In genomic region chr17:75617280-75617679, GRCm38 (mm10) we compare ENCODE assay signal across 8 mouse cellular contexts.
A peak's percentile ranks its signal among the peaks of the same experiment; 100 is the strongest.
DNase-seq lines count a peak whose midpoint lies in the region; ATAC-seq and TF ChIP-seq lines count a peak whose summit lies in the region.

No protein-coding gene starts in this region.

- no peaks in the 10 kb centered on the region for H3K36me3 ChIP-seq in CH12.LX (replicated peaks in 1 of 2; ENCODE audit: control insufficient read depth in 1 of 2, insufficient read depth in 1 of 2, low read length in 1 of 2)

- in situ Hi-C loops in CH12.LX (cut with MboI; ENCODE audit: low pct_ligation_motif_present, low pct_unique_long_range_greater_than_20kb, low sequenced_read_pairs): loop anchor here (25.0 kb wide), 1 partner anchor 170 kb away; no protein-coding TSS in a partner anchor

- no peak overlapping the region for H3K9ac ChIP-seq in CH12.LX (ENCODE audit: insufficient read depth, low read depth)

- H3K79me2 ChIP-seq in CH12.LX (replicated peaks; ENCODE audit: control insufficient read depth, extremely low read depth, insufficient read depth, poor library complexity, severe bottlenecking): no peaks in the 10 kb centered on the region

- H3K4me1 ChIP-seq in CH12.LX (ENCODE audit: control insufficient read depth in 1 of 2, insufficient read depth in 2 of 2): peaks cover 0 to 13% of the 10 kb centered on the region in 2 experiments; a peak in 1 of 4 replicates

- H3K4me2 ChIP-seq in CH12.LX (ENCODE audit: insufficient read depth, low read depth, poor library complexity, severe bottlenecking): peak overlapping the region; percentile 19

- TF ChIP-seq RAD21 in CH12.LX (IDR thresholded peaks at IDR 0.05; ENCODE audit: low read depth, low read length): peak; percentile 95

- TF ChIP-seq EP300 in CH12.LX (IDR thresholded peaks at IDR 0.05; ENCODE audit: low read length): no peak

- intact Hi-C loops in gastrocnemius, adult 2 months (cut with DNase I): no loop called here
- intact Hi-C loops in left cerebral cortex, postnatal 14 days (cut with DNase I): no loop called here

- no peak overlapping the region for H3K4me3 ChIP-seq in gastrocnemius, adult 2 months
- H3K4me3 ChIP-seq in CH12.LX (replicated peaks in 1 of 3; ENCODE audit: low read depth in 2 of 3, low read length in 2 of 3, poor library complexity in 1 of 3): no peak overlapping the region

- peak; percentile 76 for ATAC-seq in common myeloid progenitor, adult 5-6 weeks (replicated peaks; ENCODE audit: low read depth, poor library complexity, severe bottlenecking)

- no peak for DNase-seq in gastrocnemius, adult 2 months
- no peak for DNase-seq in gastrocnemius, postnatal 10 days
- peak; percentile 45 for DNase-seq in CH12.LX (ENCODE audit: extremely low read depth)
- peak; percentile 5 for DNase-seq in heart, postnatal 4 days
- peak; percentile 37 to 58 for DNase-seq in left cerebral cortex, postnatal 14 days (ENCODE audit: low spot score in 2 of 2)
- DNase-seq in retina, postnatal 7 days (ENCODE audit: low read depth, low spot score): peak; percentile 33
- no peak for DNase-seq in gastrocnemius, postnatal 25 days

- peak; percentile 81 for TF ChIP-seq CTCF in gastrocnemius, adult 2 months (IDR thresholded peaks at IDR 0.05)
- peak; percentile 49 to 87 for TF ChIP-seq CTCF in CH12.LX (conservative IDR thresholded peaks at IDR 0.05 in 1 of 2, IDR thresholded peaks at IDR 0.05 in 1 of 2; ENCODE audit: low read depth in 2 of 2, low read length in 2 of 2)

- TF ChIP-seq POLR2A in CH12.LX (IDR thresholded peaks at IDR 0.05; ENCODE audit: low read depth, low read length): no peak

- no peaks in the 10 kb centered on the region for H3K27me3 ChIP-seq in CH12.LX (replicated peaks)

- H3K9me3 ChIP-seq in CH12.LX (replicated peaks; ENCODE audit: low read length): peaks cover 11% of the 10 kb centered on the region

- no peak overlapping the region for H3K27ac ChIP-seq in gastrocnemius, adult 2 months
- no peak overlapping the region for H3K27ac ChIP-seq in CH12.LX (ENCODE audit: insufficient read depth, low read depth)

- dilution Hi-C loops in CH12.LX (cut with MboI; ENCODE audit: extremely low pct_ligation_motif_present, extremely low pct_unique_long_range_greater_than_20kb, low sequenced_read_pairs): no loop called here

TF ChIP-seq in CH12.LX, 34 proteins besides CTCF, POLR2A, EP300 and RAD21:
- TF ChIP-seq IRF4 (IDR thresholded peaks at IDR 0.05; ENCODE audit: low read depth, low read length) (peak; percentile 43; the same call in 1 of the 2 replicates), NELFE (IDR thresholded peaks at IDR 0.05; ENCODE audit: low read depth, low read length) (0 out of 2 replicates have a peak, but pooled peaks have one; percentile 35), USF2 (conservative IDR thresholded peaks at IDR 0.05; ENCODE audit: low read depth, low read length) (no peak), ELF1 (IDR thresholded peaks at IDR 0.05; ENCODE audit: low read depth, low read length) (0 out of 2 replicates have a peak, but pooled peaks have one; percentile 11), TCF12 (IDR thresholded peaks at IDR 0.05; ENCODE audit: low read depth, low read length) (0 out of 2 replicates have a peak, but pooled peaks have one; percentile 22), JUND (conservative IDR thresholded peaks at IDR 0.05; ENCODE audit: low read depth, low read length) (peak; percentile 39; the same call in 1 of the 2 replicates), ZC3H11A (IDR thresholded peaks at IDR 0.05; ENCODE audit: low read depth, low read length) (peak; percentile 42), MAFK (IDR thresholded peaks at IDR 0.05; ENCODE audit: insufficient replicate concordance, low read length) (0 out of 2 replicates have a peak, but pooled peaks have one; percentile 24), ETS1 (conservative IDR thresholded peaks at IDR 0.05; ENCODE audit: low read depth, low read length) (no peak), MAX (IDR thresholded peaks at IDR 0.05; ENCODE audit: low read length) (0 out of 2 replicates have a peak, but pooled peaks have one; percentile 16), POLR2AphosphoS2 (IDR thresholded peaks at IDR 0.05; ENCODE audit: low read depth, low read length) (no peak), RCOR1 (conservative IDR thresholded peaks at IDR 0.05; ENCODE audit: low read depth, low read length) (0 out of 2 replicates have a peak, but pooled peaks have one; percentile 28), SMC3 (IDR thresholded peaks at IDR 0.05; ENCODE audit: low read depth, low read length) (peak; percentile 78), MYC (IDR thresholded peaks at IDR 0.05; ENCODE audit: low read depth, low read length) (peak; percentile 49; the same call in 1 of the 2 replicates), TBP (conservative IDR thresholded peaks at IDR 0.05; ENCODE audit: low read depth, low read length) (no peak), SIN3A (IDR thresholded peaks at IDR 0.05; ENCODE audit: low read length) (0 out of 2 replicates have a peak, but pooled peaks have one; percentile 24)

Comparison
In these comparisons a context has a peak if more than half of its experiments do, and no peak if none do; other contexts are left out.
1. DNase-seq: peak in CH12.LX (single experiment), heart, postnatal 4 days (single experiment), left cerebral cortex, postnatal 14 days (2 of 2) and retina, postnatal 7 days (single experiment); none in gastrocnemius, adult 2 months (single experiment), gastrocnemius, postnatal 10 days (single experiment) and gastrocnemius, postnatal 25 days (single experiment).